Mouse (Mus musculus): ENCODE data around the gene BC117090.
"Not testable (repeated sequence)": the region's sequence is repeated elsewhere in the genome, so short reads cannot be mapped to it uniquely, and the experiment has no call there.

The BC117090 gene

GRCm38 (mm10) chr16:36334232-36334631, at the start of gene BC117090:
Gene BC117090 (minus strand): TSS chr16:36334332.
- DNase-seq = no peak

- DNase-seq = not testable (repeated sequence)
Measured at GRCm38 (mm10) chr16:36367648-36368047, 33.5 kb upstream of the BC117090 start, which contains the start of gene BC100530. Gene BC100530 (minus strand): TSS chr16:36367748.

DNA sequence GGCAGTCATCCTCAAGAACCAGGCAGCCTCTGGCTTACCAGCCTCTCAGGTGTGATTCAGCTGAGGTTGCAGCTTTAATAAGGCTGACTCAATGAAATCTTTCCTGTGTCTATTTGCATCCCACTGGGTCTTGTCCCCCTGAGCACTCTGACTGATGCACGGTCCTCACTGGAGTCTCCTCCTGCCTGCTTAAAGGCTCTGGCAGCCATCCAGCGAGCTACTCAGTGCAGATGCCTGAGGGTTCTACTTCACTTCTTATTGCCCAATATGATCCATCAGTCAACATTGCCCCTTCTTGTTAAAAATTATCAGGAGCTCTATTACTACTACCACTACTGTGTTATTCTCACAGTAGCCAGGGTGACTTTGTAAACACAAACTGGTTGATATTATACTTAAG, 3.0 kb upstream of the BC117090 start:
- DNase-seq = no peak

DNA sequence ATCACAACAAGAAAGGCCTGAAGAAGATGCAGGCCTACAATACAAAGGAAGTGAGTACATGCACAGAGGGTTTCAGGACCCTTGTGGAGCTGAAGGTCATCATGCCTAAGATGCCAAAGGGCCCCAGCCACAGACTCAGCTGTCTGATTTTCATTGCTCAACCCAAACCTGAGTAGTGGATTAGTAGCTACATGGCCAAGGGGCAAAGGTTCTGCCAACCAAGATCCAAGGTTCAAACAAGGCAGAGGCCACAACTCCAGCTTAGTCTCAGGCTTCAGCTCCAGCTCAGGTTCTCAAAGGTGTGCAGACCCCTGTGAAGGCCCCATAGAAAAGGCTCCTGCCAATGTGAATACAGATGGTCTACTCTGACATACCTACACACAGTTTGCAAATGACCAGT, 14.8 kb downstream of the BC117090 start:
- DNase-seq = no peak

DNA sequence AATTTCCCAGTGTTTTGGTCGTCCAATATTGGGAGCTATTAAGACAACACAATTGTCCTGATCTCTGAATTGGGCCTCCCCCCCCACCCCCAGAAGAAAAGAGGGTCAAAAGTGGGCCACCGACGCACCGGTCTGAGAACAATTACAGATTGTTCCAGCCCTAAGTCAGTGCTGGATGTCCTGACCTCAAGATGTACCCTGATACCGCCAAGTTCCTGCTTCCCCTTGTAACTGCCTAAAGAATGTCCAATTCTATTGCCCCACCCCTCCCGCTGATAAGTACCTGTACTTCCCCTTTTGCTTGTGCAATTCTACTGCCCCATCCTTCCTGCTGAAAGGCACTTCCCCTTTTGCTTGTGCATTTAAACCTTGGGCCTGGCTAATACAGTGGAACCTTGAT, 18.0 kb downstream of the BC117090 start:
- not testable (repeated sequence) for DNase-seq

DNA sequence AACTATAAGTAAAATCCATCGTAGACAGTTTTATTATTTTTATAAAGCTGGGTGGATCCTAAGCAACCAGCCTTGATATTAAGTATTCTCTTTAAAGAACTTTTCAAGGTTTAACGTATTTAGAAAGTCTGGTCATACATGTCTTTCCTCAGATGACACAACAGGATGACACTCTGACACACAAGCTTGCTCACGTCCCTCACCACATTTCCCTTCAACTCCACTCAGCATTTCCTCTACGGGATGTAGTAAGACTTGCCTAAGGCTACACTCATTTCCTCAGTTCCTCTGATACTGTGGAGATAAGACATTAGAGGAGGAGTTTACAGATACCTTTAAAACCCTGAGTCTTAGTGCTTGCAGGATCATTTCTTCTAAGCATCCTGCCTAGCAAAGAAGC, 26.5 kb downstream of the BC117090 start:
- no peak for DNase-seq

- DNase-seq = no peak
Measured at GRCm38 (mm10) chr16:36289140-36289539, 45.0 kb downstream of the BC117090 start.

GRCm38 (mm10) chr16:36276796-36277195, 57.3 kb downstream of the BC117090 start, which contains the start of gene Stfa1:
Gene Stfa1 (plus strand): TSS chr16:36276951.
- DNase-seq = not testable (repeated sequence)
